Mouse (Mus musculus): ENCODE data around the gene Kif23. TPM values are rescaled to one million over a fixed set of nuclear protein-coding genes. Genes with fewer than 3 reads are reported as not detected.

The Kif23 gene
- polyA plus RNA-seq, 1 experiment, result 65.2 TPM

DNA sequence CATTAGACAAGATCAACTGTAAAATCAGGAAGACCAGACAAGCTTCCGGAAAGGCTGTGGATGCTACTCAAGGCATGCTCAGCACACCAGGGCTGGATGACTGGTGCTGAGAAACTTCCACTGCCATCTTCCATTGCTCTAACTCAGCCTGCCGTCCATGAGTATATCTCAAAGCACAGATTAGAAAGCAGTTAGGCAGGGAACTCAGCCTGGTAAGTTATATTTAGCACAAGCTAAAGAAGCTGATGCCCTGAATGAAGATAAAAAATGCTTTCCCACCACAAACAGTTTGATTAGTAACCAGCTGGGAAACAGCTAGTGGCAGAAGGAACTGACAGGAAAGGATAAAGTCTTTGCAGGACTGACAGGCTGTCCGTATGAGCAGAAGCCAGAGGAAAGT, 5.5 kb downstream of the Kif23 start:
- Histone ChIP-seq H3K79me3 (ENCODE audit: low read depth) (peaks cover 45% of the 10 kb centered on the region), H3ac (ENCODE audit: control insufficient read depth, insufficient read length, low read depth) (no peak overlapping the region), H3K36me3 (ENCODE audit: control insufficient read depth, insufficient read depth) (peaks cover 84% of the 10 kb centered on the region), H3K27me3 (ENCODE audit: control insufficient read depth, insufficient read depth, insufficient read length) (no peaks in the 10 kb centered on the region), H3K79me2 (ENCODE audit: control insufficient read depth, insufficient read depth) (peaks cover 60% of the 10 kb centered on the region), H3K4me3 (ENCODE audit: insufficient read depth, poor library complexity, severe bottlenecking) (no peak overlapping the region)
- TF ChIP-seq CTCF (IDR thresholded peaks at IDR 0.05; ENCODE audit: control insufficient read depth, insufficient read depth, insufficient read length) (no peak), FOSL1 (IDR thresholded peaks at IDR 0.05; ENCODE audit: insufficient read depth, low read length, poor library complexity, severe bottlenecking) (no peak), MAX (IDR thresholded peaks at IDR 0.05) (no peak), USF1 (IDR thresholded peaks at IDR 0.05; ENCODE audit: low read depth) (no peak), MYOD1 (IDR thresholded peaks at IDR 0.05; ENCODE audit: control insufficient read depth, insufficient read length, low read depth) (no peak), MYOG (IDR thresholded peaks at IDR 0.05; ENCODE audit: control insufficient read depth, extremely low read depth, insufficient read length) (no peak), CEBPB (IDR thresholded peaks at IDR 0.05; ENCODE audit: low read depth) (no peak)

DNA sequence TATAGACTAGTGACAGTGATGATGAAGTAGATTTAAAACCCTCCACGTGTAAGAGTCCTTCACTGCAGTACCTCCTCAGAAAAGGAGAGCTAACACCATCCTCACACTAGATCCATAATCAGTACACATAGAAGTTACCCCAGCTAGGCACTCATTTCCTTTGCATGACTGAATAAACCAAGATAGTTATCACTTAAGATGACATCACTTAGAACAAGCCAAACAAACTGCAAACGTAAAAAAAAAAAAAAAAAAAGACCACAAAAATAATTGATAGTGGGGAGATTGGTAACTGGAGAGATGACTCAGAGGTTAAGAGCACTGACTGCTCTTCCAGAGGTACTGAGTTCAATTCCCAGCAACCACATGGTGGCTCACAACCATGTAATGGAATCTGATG, 13.2 kb downstream of the Kif23 start:
- no peak overlapping the region for H3K4me3 ChIP-seq (ENCODE audit: insufficient read depth, poor library complexity, severe bottlenecking)
- no peak for TF ChIP-seq MYOG (IDR thresholded peaks at IDR 0.05; ENCODE audit: control insufficient read depth, extremely low read depth, insufficient read length)
- no peak for TF ChIP-seq CTCF (IDR thresholded peaks at IDR 0.05; ENCODE audit: control insufficient read depth, insufficient read depth, insufficient read length)
- TF ChIP-seq CEBPB (IDR thresholded peaks at IDR 0.05; ENCODE audit: low read depth), result no peak
- no peak for TF ChIP-seq MAX (IDR thresholded peaks at IDR 0.05)
- no peak for TF ChIP-seq USF1 (IDR thresholded peaks at IDR 0.05; ENCODE audit: low read depth)
- no peak for TF ChIP-seq FOSL1 (IDR thresholded peaks at IDR 0.05; ENCODE audit: insufficient read depth, low read length, poor library complexity, severe bottlenecking)
- TF ChIP-seq MYOD1 (IDR thresholded peaks at IDR 0.05; ENCODE audit: control insufficient read depth, insufficient read length, low read depth), result no peak
- H3ac ChIP-seq (ENCODE audit: control insufficient read depth, insufficient read length, low read depth), result no peak overlapping the region
- H3K27me3 ChIP-seq (ENCODE audit: control insufficient read depth, insufficient read depth, insufficient read length), result no peaks in the 10 kb centered on the region
- H3K79me2 ChIP-seq (ENCODE audit: control insufficient read depth, insufficient read depth), result no peaks in the 10 kb centered on the region
- H3K79me3 ChIP-seq (ENCODE audit: low read depth), result peaks cover 1% of the 10 kb centered on the region
- H3K36me3 ChIP-seq (ENCODE audit: control insufficient read depth, insufficient read depth), result peaks cover 90% of the 10 kb centered on the region

GRCm38 (mm10) chr9:61932009-61932408, 14.6 kb downstream of the Kif23 start:
- H3ac ChIP-seq (ENCODE audit: control insufficient read depth, insufficient read length, low read depth), result no peak overlapping the region
- H3K27me3 ChIP-seq (ENCODE audit: control insufficient read depth, insufficient read depth, insufficient read length), result no peaks in the 10 kb centered on the region
- no peaks in the 10 kb centered on the region for H3K79me2 ChIP-seq (ENCODE audit: control insufficient read depth, insufficient read depth)
- peaks cover 1% of the 10 kb centered on the region for H3K79me3 ChIP-seq (ENCODE audit: low read depth)
- H3K4me3 ChIP-seq (ENCODE audit: insufficient read depth, poor library complexity, severe bottlenecking), result no peak overlapping the region
- peaks cover 89% of the 10 kb centered on the region for H3K36me3 ChIP-seq (ENCODE audit: control insufficient read depth, insufficient read depth)
- TF ChIP-seq MYOG (IDR thresholded peaks at IDR 0.05; ENCODE audit: control insufficient read depth, extremely low read depth, insufficient read length) (no peak), MYOD1 (IDR thresholded peaks at IDR 0.05; ENCODE audit: control insufficient read depth, insufficient read length, low read depth) (no peak), USF1 (IDR thresholded peaks at IDR 0.05; ENCODE audit: low read depth) (no peak), MAX (IDR thresholded peaks at IDR 0.05) (no peak), CTCF (IDR thresholded peaks at IDR 0.05; ENCODE audit: control insufficient read depth, insufficient read depth, insufficient read length) (no peak), CEBPB (IDR thresholded peaks at IDR 0.05; ENCODE audit: low read depth) (no peak), FOSL1 (IDR thresholded peaks at IDR 0.05; ENCODE audit: insufficient read depth, low read length, poor library complexity, severe bottlenecking) (no peak)

DNA sequence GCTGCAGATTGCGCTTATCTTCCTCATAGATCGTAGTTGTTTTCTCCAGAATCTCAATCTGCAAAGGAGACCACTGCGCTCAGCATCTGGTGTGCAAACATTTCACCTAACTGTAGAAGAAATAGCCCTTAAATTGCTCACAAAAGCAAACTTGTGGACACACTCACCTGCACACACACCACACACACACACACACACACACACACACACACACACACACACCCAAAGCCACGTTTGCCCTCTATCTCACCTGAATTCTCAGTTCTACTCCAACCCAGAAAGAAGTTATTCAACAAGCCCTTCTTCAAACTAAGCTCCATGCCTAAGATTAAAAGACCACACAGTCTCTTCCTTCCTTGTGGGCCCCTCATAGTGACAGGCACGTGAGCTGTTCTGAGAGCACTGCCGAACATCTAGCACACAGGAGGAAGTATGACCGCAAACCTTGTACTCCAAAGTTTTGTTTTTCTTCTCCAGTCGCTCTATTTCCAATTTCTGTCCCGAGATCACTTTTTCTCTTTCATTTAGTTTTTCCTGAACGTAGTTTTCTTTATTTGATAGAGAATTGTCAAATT, 21.4 kb downstream of the Kif23 start:
- Histone ChIP-seq H3K79me2 (ENCODE audit: control insufficient read depth, insufficient read depth) (no peaks in the 10 kb centered on the region), H3K4me3 (ENCODE audit: insufficient read depth, poor library complexity, severe bottlenecking) (no peak overlapping the region), H3ac (ENCODE audit: control insufficient read depth, insufficient read length, low read depth) (no peak overlapping the region), H3K27me3 (ENCODE audit: control insufficient read depth, insufficient read depth, insufficient read length) (no peaks in the 10 kb centered on the region), H3K36me3 (ENCODE audit: control insufficient read depth, insufficient read depth) (peaks cover 93% of the 10 kb centered on the region), H3K79me3 (ENCODE audit: low read depth) (no peaks in the 10 kb centered on the region)
- TF ChIP-seq MAX (IDR thresholded peaks at IDR 0.05) (no peak), FOSL1 (IDR thresholded peaks at IDR 0.05; ENCODE audit: insufficient read depth, low read length, poor library complexity, severe bottlenecking) (no peak), MYOG (IDR thresholded peaks at IDR 0.05; ENCODE audit: control insufficient read depth, extremely low read depth, insufficient read length) (no peak), MYOD1 (IDR thresholded peaks at IDR 0.05; ENCODE audit: control insufficient read depth, insufficient read length, low read depth) (no peak)

GRCm38 (mm10) chr9:61920331-61920730, 26.2 kb downstream of the Kif23 start:
- no peaks in the 10 kb centered on the region for H3K27me3 ChIP-seq (ENCODE audit: control insufficient read depth, insufficient read depth, insufficient read length)
- H3K79me3 ChIP-seq (ENCODE audit: low read depth), result no peaks in the 10 kb centered on the region
- no peak overlapping the region for H3K4me3 ChIP-seq (ENCODE audit: insufficient read depth, poor library complexity, severe bottlenecking)
- H3ac ChIP-seq (ENCODE audit: control insufficient read depth, insufficient read length, low read depth), result no peak overlapping the region
- peaks cover 79% of the 10 kb centered on the region for H3K36me3 ChIP-seq (ENCODE audit: control insufficient read depth, insufficient read depth)
- TF ChIP-seq CTCF (IDR thresholded peaks at IDR 0.05; ENCODE audit: control insufficient read depth, insufficient read depth, insufficient read length) (no peak), MYOG (IDR thresholded peaks at IDR 0.05; ENCODE audit: control insufficient read depth, extremely low read depth, insufficient read length) (no peak), USF1 (IDR thresholded peaks at IDR 0.05; ENCODE audit: low read depth) (no peak), MYOD1 (IDR thresholded peaks at IDR 0.05; ENCODE audit: control insufficient read depth, insufficient read length, low read depth) (no peak), MAX (IDR thresholded peaks at IDR 0.05) (no peak), FOSL1 (IDR thresholded peaks at IDR 0.05; ENCODE audit: insufficient read depth, low read length, poor library complexity, severe bottlenecking) (no peak), CEBPB (IDR thresholded peaks at IDR 0.05; ENCODE audit: low read depth) (no peak)
- H3K79me2 ChIP-seq (ENCODE audit: control insufficient read depth, insufficient read depth), result no peaks in the 10 kb centered on the region

- TF ChIP-seq FOSL1 (IDR thresholded peaks at IDR 0.05; ENCODE audit: insufficient read depth, low read length, poor library complexity, severe bottlenecking), result no peak
- no peak for TF ChIP-seq CEBPB (IDR thresholded peaks at IDR 0.05; ENCODE audit: low read depth)
- TF ChIP-seq MAX (IDR thresholded peaks at IDR 0.05), result no peak
- no peak for TF ChIP-seq MYOG (IDR thresholded peaks at IDR 0.05; ENCODE audit: control insufficient read depth, extremely low read depth, insufficient read length)
- no peak for TF ChIP-seq MYOD1 (IDR thresholded peaks at IDR 0.05; ENCODE audit: control insufficient read depth, insufficient read length, low read depth)
- Histone ChIP-seq H3ac (ENCODE audit: control insufficient read depth, insufficient read length, low read depth) (no peak overlapping the region), H3K79me2 (ENCODE audit: control insufficient read depth, insufficient read depth) (no peaks in the 10 kb centered on the region), H3K36me3 (ENCODE audit: control insufficient read depth, insufficient read depth) (peaks cover 70% of the 10 kb centered on the region), H3K79me3 (ENCODE audit: low read depth) (no peaks in the 10 kb centered on the region), H3K27me3 (ENCODE audit: control insufficient read depth, insufficient read depth, insufficient read length) (no peaks in the 10 kb centered on the region), H3K4me3 (ENCODE audit: insufficient read depth, poor library complexity, severe bottlenecking) (no peak overlapping the region)
Measured at GRCm38 (mm10) chr9:61919464-61919863, 27.1 kb downstream of the Kif23 start.

Data from C2C12 (cell line).